Mouse (Mus musculus): ENCODE data around the gene Fam114a2.

- TF ChIP-seq CTCF (IDR thresholded peaks at IDR 0.05) = no peak
- TF ChIP-seq EP300 (IDR thresholded peaks at IDR 0.05; ENCODE audit: insufficient read depth, low read depth, low read length) = no peak
- TF ChIP-seq POLR2A (IDR thresholded peaks at IDR 0.05; ENCODE audit: insufficient read depth, low read depth, low read length) = no peak
Measured at GRCm38 (mm10) chr11:57515218-57515617, 3.2 kb downstream of the Fam114a2 start.

Data from heart, adult 2 months (tissue).